Comparison of ENCODE assay signal across 25 mouse cellular contexts in the genomic region with DNA sequence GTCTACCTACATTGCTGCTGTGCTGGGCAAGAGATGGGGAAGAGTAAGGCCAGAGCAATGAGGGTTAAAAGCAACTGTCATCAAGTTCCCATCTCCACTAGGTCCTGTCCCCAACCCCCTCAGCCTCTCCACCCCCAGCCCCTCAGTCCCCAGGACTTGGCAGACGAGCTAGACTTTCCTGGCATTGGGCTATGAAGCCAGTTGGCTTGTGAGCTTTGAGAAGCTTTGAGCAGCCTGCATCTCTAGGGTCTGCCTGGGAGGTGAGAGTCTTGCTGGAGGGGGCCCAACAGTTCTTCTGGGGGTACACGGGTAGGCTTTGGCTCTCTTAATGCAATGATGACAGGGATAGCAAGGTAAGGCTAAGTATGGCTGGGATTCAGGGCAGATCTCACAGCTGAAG. TPM values are rescaled to one million over a fixed set of nuclear protein-coding genes. Genes with fewer than 3 reads are reported as not detected.
"Had no signal": no experiment of that assay in that cellular context is flagged by ENCODE, and none has a peak within 500 bp of the region (broad histone marks: within the 10 kb centered on the region; RNA-seq: fewer than 3 reads in every experiment).

No protein-coding gene starts in this region.

- H3K9me3 ChIP-seq: embryonic facial prominence, embryonic 10.5 days; embryonic facial prominence, embryonic 12.5 days; embryonic facial prominence, embryonic 13.5 days; embryonic facial prominence, embryonic 15.5 days; forebrain, embryonic 10.5 days; forebrain, embryonic 12.5 days; forebrain, embryonic 13.5 days; forebrain, embryonic 15.5 days had no signal

- H3K36me3 ChIP-seq: embryonic facial prominence, embryonic 10.5 days; embryonic facial prominence, embryonic 12.5 days; embryonic facial prominence, embryonic 13.5 days; embryonic facial prominence, embryonic 15.5 days; forebrain, embryonic 10.5 days; forebrain, embryonic 12.5 days; forebrain, embryonic 15.5 days had no signal

- H3K4me3 ChIP-seq: embryonic facial prominence, embryonic 10.5 days; embryonic facial prominence, embryonic 12.5 days; embryonic facial prominence, embryonic 13.5 days; embryonic facial prominence, embryonic 15.5 days; erythroblast, embryonic 14.5 days; forebrain, embryonic 10.5 days; forebrain, embryonic 12.5 days; forebrain, embryonic 13.5 days; forebrain, embryonic 15.5 days; gastrocnemius, adult 2 months; heart, adult 2 months had no signal

- ATAC-seq: forebrain, embryonic 13.5 days; forebrain, embryonic 14.5 days; forebrain, embryonic 15.5 days; forebrain, embryonic 16.5 days; forebrain, postnatal 0 days had no signal

- H3K27me3 ChIP-seq: embryonic facial prominence, embryonic 12.5 days had no signal

- H3K4me2 ChIP-seq: embryonic facial prominence, embryonic 12.5 days; embryonic facial prominence, embryonic 13.5 days; embryonic facial prominence, embryonic 15.5 days; forebrain, embryonic 12.5 days; forebrain, embryonic 13.5 days; forebrain, embryonic 15.5 days had no signal

- H3K9ac ChIP-seq: embryonic facial prominence, embryonic 12.5 days; embryonic facial prominence, embryonic 13.5 days; embryonic facial prominence, embryonic 15.5 days; forebrain, embryonic 12.5 days; forebrain, embryonic 13.5 days; forebrain, embryonic 15.5 days; forebrain, postnatal 0 days had no signal

- H3K27ac ChIP-seq: embryonic facial prominence, embryonic 10.5 days; embryonic facial prominence, embryonic 12.5 days; embryonic facial prominence, embryonic 13.5 days; embryonic facial prominence, embryonic 15.5 days; forebrain, embryonic 10.5 days; forebrain, embryonic 12.5 days; forebrain, embryonic 13.5 days; forebrain, embryonic 15.5 days; gastrocnemius, adult 2 months; heart, adult 2 months had no signal

- DNase-seq: cerebellum, adult 2 months; cerebellum, adult 8-10 months; cerebellum, adult 9-10 months; cerebellum, adult 9-11 months; cerebellum, postnatal 36 days; embryo, embryonic 11 days; forebrain, postnatal 0 days; gastrocnemius, adult 2 months; gastrocnemius, postnatal 10 days; gastrocnemius, postnatal 14 days; gastrocnemius, postnatal 25 days; gastrocnemius, postnatal 36 days; heart, adult 18-20 months; heart, adult 2 months had no signal

RNA-seq across cellular contexts. Expression of a gene that starts 5.7 kb away (rescaled TPM):
- polyA plus RNA-seq: erythroblast, embryonic 14.5 days had no signal
